Mouse (Mus musculus): Measurements from ENCODE around the gene Smtn.

Smtn gene

DNA sequence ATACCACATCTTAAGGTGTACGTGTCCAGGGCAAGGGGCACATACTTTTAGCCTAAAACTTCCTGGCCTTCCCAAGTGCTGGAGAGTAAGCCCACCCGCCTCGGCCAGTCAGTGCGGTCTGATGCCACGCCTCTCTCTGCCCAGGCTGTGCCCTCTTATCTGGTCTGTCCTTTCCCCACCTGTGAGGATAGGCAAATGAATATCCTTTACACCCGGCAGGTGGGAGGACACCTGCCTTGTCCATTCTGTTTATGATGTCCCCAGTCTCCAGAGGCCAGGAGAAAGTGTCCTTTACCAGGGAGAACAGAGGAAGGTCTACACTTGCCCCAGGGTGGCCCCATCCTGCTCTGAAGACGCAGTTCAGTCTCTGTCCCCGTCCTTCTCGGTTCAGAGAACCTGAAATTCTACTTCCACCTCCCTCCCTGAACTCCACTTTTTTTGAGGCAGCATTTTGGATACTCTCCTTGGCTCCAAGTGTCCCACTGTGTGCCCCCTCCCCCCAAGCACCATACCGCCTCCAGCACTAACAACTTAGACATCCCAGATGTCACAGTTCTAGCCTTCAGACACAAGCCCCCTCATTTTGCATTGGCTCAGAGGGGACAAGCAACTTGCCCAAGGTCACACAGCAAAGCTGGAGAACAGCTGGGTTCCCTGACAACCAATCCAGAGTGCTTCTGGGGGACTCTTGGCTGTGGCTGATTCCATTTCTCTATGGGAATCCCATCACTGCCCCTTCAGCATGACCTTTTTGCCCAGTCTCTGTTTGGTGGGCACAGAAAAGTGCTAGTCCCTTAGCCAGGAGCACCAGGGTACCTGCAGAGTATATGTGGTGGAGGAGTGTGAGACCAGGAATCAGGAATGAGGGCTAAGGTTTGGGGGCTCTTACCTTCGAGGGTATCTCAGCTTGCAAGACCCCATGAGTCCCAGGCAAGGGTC, 36.4 kb downstream of the Smtn start:
- DNase-seq = no peak

DNA sequence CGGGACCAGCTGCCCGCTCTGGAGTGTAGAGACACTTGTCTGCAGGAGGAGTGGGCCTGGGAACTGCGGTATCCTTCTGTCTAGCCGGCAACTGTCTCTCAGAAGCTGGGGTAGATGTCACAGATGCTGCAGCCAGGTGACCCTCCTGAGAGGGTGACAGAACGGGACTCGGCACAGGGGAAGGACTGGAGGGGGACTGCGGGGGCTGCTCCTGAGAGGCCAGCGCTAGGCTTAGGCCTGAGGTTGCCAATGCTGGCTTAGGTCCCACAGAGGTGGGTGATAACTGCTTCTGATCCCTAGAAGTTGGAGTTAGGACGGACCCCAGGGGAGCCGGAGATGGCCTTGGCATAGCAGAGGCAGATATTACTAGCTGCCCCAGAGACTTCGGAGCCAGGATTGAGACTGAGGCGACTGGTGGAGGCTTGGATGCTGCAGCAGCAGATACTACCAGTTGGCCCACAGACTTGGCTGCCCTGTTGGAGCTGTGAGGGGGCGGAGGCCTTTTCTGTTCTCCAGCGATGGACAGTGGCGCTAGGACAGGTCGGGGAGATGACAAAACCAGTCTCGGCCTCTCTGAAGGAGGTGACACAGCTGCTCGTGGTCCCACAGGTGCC, 37.8 kb downstream of the Smtn start:
- no peak for DNase-seq

DNA sequence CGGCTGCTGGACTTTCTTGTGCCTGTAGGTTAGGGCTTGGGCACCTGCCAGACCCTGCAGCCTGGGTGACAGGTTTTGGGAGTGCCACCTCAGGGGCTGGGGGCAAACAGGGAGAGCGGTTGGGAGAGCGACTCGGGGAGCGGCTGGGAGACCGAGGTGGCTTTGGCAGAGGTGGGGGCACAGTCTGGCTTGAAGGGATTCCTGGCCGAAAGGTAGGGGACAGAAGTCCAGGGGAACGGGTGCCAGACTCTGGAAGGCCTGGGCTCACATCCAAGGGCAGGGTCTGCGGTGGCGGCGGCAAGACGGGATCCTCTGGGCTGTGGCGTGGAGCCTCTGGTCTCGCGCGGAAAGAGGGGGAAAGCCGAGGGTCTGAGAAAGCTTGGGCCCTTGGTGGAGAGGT, 38.4 kb downstream of the Smtn start:
- no peak for DNase-seq

DNA sequence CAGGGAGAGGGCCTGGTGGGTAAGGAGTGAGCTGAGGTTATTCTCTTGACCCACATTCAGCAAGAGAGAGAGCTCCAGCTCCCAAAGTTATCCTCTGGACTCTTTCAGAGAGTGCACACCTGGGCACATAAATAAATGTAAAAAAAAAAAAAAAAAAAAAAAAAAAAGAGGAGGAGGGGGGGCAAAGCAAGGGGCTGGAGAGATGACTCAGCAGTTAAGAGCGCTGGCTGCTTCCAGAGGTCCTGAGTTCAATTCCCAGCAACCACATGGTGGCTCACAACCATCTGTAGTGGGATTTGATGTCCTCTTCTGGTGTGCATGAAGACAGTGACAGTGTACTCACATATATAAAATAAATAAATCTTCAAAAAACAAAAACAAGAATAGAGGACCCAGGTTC, 43.1 kb downstream of the Smtn start:
- no peak for DNase-seq

DNA sequence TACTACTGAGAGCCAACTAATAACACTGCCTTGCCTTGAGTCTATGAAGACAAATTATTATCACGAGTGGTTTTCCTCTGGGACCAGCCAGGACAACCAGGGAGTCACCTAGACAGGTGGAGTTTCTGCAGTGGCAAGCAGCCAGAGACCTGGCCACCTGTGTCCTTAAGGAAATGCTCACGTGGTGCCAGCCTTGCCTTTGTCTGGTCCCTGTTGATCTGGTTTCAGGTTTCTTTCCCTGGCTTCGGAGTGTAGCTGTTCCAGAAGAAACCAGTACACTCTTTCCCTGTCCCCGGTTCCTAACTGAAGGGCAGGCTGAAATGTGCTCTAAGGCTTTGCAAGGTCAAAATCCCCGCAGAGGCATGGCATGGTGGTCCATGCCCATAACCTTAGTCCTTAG, 43.7 kb downstream of the Smtn start:
- no peak for DNase-seq

DNA sequence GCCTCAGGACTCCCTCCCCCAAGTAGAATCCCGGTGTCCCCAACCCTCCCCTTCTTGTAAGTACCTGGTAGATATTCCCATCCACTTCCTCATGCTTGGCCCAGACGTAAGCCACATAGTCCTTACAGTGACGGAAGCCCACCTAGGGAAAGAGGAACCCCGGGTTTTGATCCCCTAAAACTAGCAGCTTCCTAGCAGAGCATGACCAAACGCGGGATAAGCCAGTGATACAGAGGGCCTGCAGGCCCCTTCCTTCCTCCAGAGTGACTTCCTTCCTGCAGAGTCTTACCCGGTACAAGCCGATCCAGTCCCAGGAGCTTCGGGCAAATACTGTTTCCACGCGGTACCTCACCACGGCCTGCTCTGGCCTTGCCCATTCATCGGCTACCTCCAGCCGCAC, 44.9 kb downstream of the Smtn start:
- DNase-seq = no peak

DNA sequence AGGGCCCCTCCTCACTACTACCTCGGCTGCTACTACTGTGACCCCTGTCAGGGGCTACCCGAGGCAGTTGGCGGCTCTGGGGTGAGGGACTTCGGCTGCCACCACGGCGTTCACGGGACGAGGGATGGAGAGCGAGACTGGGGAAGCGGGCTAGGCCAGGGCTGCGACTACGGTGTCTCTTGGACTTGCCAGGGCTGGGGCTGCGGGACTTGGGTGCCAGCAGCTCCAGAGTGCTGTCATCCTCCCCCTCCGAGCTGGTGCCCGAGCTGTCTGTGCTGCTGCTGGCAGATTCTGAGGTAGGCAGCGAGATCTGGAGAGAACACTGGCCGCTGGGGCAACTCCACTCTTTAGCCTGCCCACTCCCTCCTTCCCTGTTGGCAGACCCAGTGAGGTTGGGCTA, 45.6 kb downstream of the Smtn start:
- DNase-seq = no peak

DNA sequence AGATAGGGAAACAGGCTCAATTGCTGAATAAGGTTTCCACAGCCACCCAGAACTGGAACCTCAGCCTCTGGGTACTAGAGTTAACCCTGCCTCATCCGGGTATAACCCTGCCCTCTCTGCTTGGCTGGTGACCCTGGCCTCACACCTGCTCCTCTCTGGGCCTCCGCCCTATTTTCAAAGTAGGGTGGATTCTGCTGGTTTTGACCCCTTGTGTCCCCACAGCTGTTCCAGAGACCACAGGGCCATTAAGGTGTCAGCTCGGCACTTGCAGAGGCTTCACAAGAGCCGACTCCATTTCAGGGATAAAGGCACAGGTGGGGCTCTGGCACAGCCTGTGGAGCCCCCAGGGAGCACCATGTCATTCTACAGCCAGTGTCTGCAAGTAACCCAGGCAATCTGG, 47.7 kb downstream of the Smtn start:
- DNase-seq = no peak

DNA sequence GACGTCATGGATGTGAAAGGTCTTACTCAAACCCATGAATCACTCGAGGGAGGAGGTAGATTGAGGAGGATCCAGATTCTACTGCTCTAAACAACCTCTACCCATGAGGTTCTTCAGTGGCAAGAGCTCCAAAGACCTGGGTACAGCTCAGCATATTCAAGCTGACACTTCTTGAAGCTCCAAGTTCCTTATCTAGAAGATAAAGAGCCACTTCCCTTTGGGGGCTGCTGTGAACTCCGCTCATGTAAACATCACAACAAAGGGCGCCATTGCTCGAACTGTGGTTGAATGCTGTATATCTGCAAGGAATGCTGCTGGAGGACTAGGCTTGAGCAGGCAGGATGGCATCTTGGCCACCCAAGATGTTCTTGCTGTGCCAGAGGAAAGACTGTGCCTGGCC, 51.4 kb downstream of the Smtn start:
- no peak for DNase-seq

DNA sequence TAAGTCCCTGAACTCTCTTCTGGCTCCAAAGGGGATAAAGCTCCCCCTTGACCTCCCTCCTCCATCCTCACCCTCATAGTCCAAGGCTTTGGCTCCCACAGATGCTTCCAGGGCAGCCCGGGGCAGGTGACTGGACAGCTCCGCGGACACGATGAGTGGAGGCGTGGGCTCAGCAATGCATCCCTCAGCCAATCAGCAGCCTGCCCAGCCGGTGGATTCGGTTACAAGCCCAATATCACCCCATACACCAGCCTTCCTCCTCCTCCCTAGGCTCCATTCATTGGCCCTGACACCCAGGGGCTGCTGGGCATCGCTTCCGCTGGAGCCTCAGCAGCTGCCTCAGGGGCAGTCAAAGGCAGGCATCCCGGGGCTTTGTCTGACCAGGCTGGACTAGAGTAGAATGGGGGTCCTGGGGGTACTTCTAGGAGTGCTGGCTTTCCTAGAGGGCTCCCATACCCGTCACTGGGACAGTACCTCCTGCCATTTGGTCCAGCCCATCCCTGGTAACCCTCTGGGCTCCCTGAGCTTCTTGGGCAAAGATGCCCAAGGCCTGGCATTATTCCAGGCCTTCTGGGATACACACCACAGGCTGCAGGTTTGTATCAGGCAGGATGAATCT, 52.4 kb downstream of the Smtn start, which contains the start of gene Pla2g3:
TSS of gene Pla2g3 (plus strand) at position 333 of the 619 bp plus-strand sequence.
- DNase-seq = no peak

DNA sequence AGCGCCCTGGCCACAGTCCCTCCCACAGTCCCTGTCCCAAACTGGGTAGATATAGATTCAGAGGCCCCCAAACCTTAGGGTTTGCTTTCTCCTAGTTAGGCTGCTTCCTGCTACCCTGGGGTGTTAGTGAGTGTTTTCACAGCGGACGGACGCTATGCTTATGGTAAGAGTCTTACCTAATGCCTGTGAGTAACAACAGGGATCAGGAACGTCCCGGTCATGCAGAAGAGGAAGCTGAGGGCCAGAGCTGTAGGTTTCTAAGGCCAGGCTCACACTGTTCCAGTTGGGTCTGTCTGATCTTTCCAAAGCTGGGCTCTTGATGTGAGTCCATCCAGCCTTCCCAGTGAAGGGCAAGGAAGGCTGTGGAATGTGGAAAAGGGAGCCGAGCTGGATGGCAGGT, 54.1 kb downstream of the Smtn start:
- DNase-seq = no peak

DNA sequence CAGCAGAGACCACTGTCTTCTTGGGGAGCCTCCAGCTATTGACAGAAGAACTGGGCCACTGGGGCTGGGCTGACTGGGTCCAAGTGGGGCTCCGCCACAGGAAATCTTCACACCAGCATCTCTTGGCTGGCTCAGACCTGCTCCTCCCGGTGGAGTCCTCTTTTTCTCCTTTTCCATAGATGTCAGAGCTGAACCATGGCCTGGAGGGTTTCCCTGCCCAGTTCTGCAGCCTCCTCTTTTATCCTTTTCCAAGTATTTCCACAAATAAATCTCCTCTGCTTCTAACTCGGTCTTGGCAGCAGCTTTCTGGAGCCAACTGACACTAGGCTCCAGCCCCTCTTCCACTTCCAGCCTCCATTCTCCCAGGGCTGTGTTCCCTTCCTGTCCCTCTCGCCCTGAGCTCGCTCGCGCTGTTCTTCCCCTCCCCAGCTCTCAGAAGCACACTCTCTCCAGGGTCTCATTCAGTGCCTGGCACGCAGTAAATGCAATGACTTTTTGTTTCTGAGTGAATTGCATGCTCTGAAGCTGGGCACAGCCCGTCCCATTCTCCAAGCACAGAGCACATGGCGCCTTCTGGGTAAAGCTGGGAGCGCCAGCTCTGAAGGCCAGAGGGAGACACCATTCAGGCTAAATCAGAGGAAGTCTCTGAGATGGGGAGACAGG, 56.3 kb downstream of the Smtn start:
- peak; percentile 30 for DNase-seq

DNA sequence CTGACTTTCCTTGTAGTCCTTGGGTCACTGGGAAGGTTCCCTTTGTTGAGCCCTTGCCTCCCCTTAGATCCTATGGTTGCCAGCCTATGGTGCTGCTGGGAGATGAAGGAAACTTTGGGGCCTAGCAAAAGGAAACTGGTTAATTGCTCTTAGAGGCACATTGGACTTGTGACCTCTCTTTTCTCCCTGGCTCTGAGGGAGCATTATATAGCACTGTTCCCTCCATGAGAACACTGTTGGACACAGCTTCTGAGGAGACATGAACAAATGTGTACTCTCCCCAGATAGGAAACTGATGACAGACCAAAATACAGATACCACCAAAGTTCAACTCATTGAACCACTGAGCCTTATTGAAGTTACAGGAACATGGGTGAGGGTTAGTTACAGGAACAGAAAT, 64.9 kb downstream of the Smtn start:
- no peak for DNase-seq

DNA sequence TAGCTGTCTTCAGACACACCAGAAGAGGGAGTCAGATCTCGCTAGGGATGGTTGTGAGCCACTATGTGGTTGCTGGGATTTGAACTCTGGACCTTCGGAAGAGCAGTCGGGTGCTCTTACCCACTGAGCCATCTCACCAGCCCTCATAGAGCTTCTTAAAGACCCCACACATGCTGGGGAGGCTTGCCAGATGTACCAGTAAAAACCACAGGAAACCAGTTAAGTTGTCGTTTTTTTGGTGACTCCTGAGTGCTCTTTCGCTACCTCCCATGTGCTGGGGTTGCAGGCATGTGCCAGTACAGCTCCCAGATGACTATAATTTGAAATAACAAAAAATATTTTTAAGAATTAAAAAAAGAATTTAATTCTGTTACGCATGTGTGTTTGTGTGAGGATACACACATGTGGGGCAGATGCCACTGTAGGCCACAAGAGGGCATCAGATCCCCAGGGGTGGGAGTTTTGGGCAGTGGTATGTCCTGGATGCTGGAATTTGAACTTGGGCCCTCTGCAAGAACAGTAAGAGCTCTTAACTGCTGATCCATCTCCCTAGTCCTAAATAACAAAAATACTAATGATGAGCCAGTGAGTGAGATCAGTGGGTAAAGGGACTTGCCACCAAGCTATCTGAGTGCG, 65.8 kb downstream of the Smtn start:
- DNase-seq = no peak

DNA sequence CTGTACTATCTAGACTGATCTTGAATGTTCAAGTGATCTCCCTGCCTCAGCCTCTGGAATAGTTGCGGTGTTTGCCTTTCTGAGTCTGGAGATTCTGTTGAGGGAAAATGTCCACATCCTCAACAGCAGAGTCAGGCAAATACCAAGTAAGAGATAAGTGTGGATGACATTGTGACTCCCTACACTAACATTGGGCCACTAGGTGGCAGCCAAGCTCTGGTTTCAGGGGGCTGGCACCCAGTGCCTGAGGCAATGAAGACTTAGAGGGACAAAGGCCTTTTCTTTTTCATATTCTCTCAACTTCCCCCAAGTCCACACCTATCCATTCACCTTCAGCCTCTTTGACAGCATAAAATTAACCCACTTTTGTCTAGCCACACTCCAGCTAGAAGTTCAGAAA, 67.9 kb downstream of the Smtn start:
- peak; percentile 76 for DNase-seq

DNA sequence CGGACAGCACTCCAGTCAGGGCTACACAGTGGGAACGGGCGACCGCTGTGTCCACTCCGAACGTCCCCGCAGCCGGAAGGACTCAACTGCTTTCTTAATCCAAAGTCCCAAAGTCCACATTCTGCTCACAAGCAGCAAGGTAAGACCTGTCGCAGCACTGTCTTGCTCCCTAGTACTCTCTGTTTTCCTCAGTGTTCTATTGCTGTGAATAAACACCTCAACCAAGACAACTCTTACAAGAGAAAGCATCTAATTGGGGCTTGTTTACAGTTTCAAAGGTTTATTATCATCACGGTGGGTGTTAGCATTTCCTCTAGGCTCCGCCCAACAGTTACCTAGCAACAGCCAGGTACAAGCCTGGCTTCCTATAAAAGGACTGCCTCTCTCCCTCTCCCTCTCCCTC, 69.0 kb downstream of the Smtn start:
- DNase-seq = no peak

All from right cerebral cortex, postnatal 25 days (tissue).